ENCODE assay signal across 12 mouse cellular contexts in the genomic region with DNA sequence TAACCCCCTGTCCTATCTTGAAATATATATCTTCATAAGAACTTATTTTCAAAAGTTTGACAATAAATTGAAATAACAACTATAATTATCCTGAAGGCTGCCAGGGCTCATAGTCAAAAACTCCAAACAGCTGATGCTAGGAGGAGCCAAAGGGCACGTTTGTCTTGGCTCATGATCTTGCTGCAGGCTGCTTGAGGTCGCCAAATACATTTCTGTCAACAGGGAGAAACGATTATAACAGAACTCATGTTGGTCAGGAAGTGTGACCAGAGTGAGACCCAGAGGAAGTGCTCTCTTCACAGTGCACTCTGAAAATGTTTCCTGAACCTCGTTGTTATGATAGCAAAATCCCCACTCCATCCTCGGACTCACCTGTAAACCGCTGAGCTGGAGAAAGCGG.
DNase-seq lines count a peak whose midpoint lies in the region; ATAC-seq and TF ChIP-seq lines count a peak whose summit lies in the region.
"Had no signal": no experiment of that assay in that cellular context is flagged by ENCODE, and none has a peak within 500 bp of the region (broad histone marks: within the 10 kb centered on the region; RNA-seq: fewer than 3 reads in every experiment).

No protein-coding gene starts in this region.

- H3K79me2 ChIP-seq in liver, adult 2 months (ENCODE audit: control insufficient read depth, insufficient read depth, low read length), result no peaks in the 10 kb centered on the region

- WGBS in liver, adult 2 months, result 35% methylated on average over 7 of the region's 7 CpGs
- WGBS in liver, embryonic 11.5 days, result 50% methylated on average over 7 of the region's 7 CpGs

- DNase-seq in adrenal gland, adult 2 months, result peak; percentile 25
- DNase-seq in adrenal gland, adult 8-10 months, result no peak
- DNase-seq in liver, adult 2 months (ENCODE audit: extremely low read depth, low read depth, low spot score), result peak; percentile 73
- DNase-seq in liver, embryonic 11.5 days (ENCODE audit: low spot score), result no peak
- peak; percentile 40 to 45 for DNase-seq in kidney, adult 8-10 months
- peak; percentile 5 for DNase-seq in lung, postnatal 14 days
- DNase-seq in layer of hippocampus, adult 8-10 months (ENCODE audit: low spot score in 2 of 2), result no peak
- DNase-seq in layer of hippocampus, adult 9-11 months, result no peak
- DNase-seq: cerebellum, adult 11-12 months; liver had no signal

- no peak overlapping the region for H3K4me3 ChIP-seq in liver, adult 2 months (ENCODE audit: insufficient read depth, low read depth, low read length)
- no peak overlapping the region for H3K4me3 ChIP-seq in liver, embryonic 11.5 days (ENCODE audit: low read depth, low read length)
- H3K4me3 ChIP-seq: embryonic facial prominence, embryonic 12.5 days; hindbrain, embryonic 12.5 days had no signal

- TF ChIP-seq POLR2A in liver, adult 2 months (IDR thresholded peaks at IDR 0.05; ENCODE audit: extremely low read depth, insufficient read depth, low read length), result no peak

- no peaks in the 10 kb centered on the region for H3K36me3 ChIP-seq in liver, adult 2 months (ENCODE audit: control insufficient read depth, insufficient read depth, low read length)
- no peaks in the 10 kb centered on the region for H3K36me3 ChIP-seq in liver, embryonic 11.5 days (ENCODE audit: control insufficient read depth, insufficient read depth, low read length)
- H3K36me3 ChIP-seq: embryonic facial prominence, embryonic 12.5 days; hindbrain, embryonic 12.5 days had no signal

- no peaks in the 10 kb centered on the region for H3K9me3 ChIP-seq in liver, embryonic 11.5 days (ENCODE audit: control insufficient read depth, low read length)
- H3K9me3 ChIP-seq: embryonic facial prominence, embryonic 12.5 days; hindbrain, embryonic 12.5 days had no signal

- TF ChIP-seq CTCF in liver, adult 2 months (IDR thresholded peaks at IDR 0.05; ENCODE audit: low read depth, low read length), result no peak

- H3K27ac ChIP-seq in liver, adult 2 months (replicated peaks; ENCODE audit: insufficient read depth, low read depth, low read length), result no peak overlapping the region
- H3K27ac ChIP-seq in liver, embryonic 11.5 days (ENCODE audit: low read depth, low read length), result no peak overlapping the region
- H3K27ac ChIP-seq: embryonic facial prominence, embryonic 12.5 days; hindbrain, embryonic 12.5 days had no signal

- H3K9ac ChIP-seq in liver, adult 2 months (ENCODE audit: low read depth, low read length), result no peak overlapping the region
- H3K9ac ChIP-seq in liver, embryonic 11.5 days (ENCODE audit: low read depth, low read length), result no peak overlapping the region
- H3K9ac ChIP-seq: embryonic facial prominence, embryonic 12.5 days; hindbrain, embryonic 12.5 days had no signal

- no peaks in the 10 kb centered on the region for H3K4me1 ChIP-seq in liver, adult 2 months (ENCODE audit: control insufficient read depth, insufficient read depth, low read length)
- no peaks in the 10 kb centered on the region for H3K4me1 ChIP-seq in liver, embryonic 11.5 days (replicated peaks; ENCODE audit: control insufficient read depth, insufficient read depth, low read length)
- H3K4me1 ChIP-seq: embryonic facial prominence, embryonic 12.5 days; hindbrain, embryonic 12.5 days had no signal

- H3K27me3 ChIP-seq in liver, adult 2 months (ENCODE audit: control insufficient read depth, insufficient read depth, low read length), result no peaks in the 10 kb centered on the region
- H3K27me3 ChIP-seq in liver, embryonic 11.5 days (replicated peaks; ENCODE audit: control insufficient read depth, insufficient read depth, low read length), result no peaks in the 10 kb centered on the region
- H3K27me3 ChIP-seq: embryonic facial prominence, embryonic 12.5 days; hindbrain, embryonic 12.5 days had no signal

- ATAC-seq in liver, embryonic 11.5 days (replicated peaks; ENCODE audit: low FRiP score), result no peak

- no peak overlapping the region for H3K4me2 ChIP-seq in liver, embryonic 11.5 days
- H3K4me2 ChIP-seq: embryonic facial prominence, embryonic 12.5 days; hindbrain, embryonic 12.5 days had no signal

Comparison
In these comparisons a context has a peak if more than half of its experiments do, and no peak if none do; other contexts are left out.
1. DNase-seq: peak in adrenal gland, adult 2 months (single experiment), liver, adult 2 months (single experiment), kidney, adult 8-10 months (2 of 2) and lung, postnatal 14 days (single experiment); none in adrenal gland, adult 8-10 months (single experiment), liver, embryonic 11.5 days (single experiment), layer of hippocampus, adult 8-10 months (0 of 2) and layer of hippocampus, adult 9-11 months (single experiment).